In genomic region chr17:3472018-3472417, GRCm38 (mm10) we compare ENCODE assay signal across 31 mouse cellular contexts.
DNase-seq lines count a peak whose midpoint lies in the region; ATAC-seq lines count a peak whose summit lies in the region.
"Had no signal": no experiment of that assay in that cellular context is flagged by ENCODE, and none has a peak within 500 bp of the region (broad histone marks: within the 10 kb centered on the region; RNA-seq: fewer than 3 reads in every experiment).

No protein-coding gene starts in this region.

- no peak for ATAC-seq in forebrain, embryonic 13.5 days
- ATAC-seq: forebrain, embryonic 16.5 days; inflammation-experienced regulatory T-cells, adult 6 months; midbrain, embryonic 15.5 days; Patski had no signal

- H3K9ac ChIP-seq in forebrain, embryonic 13.5 days: no peak overlapping the region
- H3K9ac ChIP-seq: embryonic facial prominence, embryonic 13.5 days; heart, embryonic 13.5 days; hindbrain, embryonic 15.5 days; limb, embryonic 12.5 days; lung, embryonic 15.5 days; midbrain, embryonic 15.5 days; neural tube, embryonic 15.5 days had no signal

- H3K9me3 ChIP-seq in forebrain, embryonic 13.5 days (replicated peaks): no peaks in the 10 kb centered on the region
- H3K9me3 ChIP-seq: embryonic facial prominence, embryonic 13.5 days; forebrain, embryonic 10.5 days; heart, embryonic 13.5 days; hindbrain, embryonic 10.5 days; hindbrain, embryonic 15.5 days; limb, embryonic 12.5 days; lung, embryonic 15.5 days; midbrain, embryonic 10.5 days; midbrain, embryonic 15.5 days; neural tube, embryonic 15.5 days had no signal

- no peaks in the 10 kb centered on the region for H3K36me3 ChIP-seq in forebrain, embryonic 13.5 days (ENCODE audit: poor library complexity, severe bottlenecking)
- H3K36me3 ChIP-seq: forebrain, embryonic 10.5 days; heart, embryonic 13.5 days; hindbrain, embryonic 10.5 days; hindbrain, embryonic 15.5 days; lung, embryonic 15.5 days; midbrain, embryonic 10.5 days; midbrain, embryonic 15.5 days; neural tube, embryonic 15.5 days had no signal

- no peaks in the 10 kb centered on the region for H3K27me3 ChIP-seq in forebrain, embryonic 13.5 days
- H3K27me3 ChIP-seq: embryonic facial prominence, embryonic 13.5 days; heart, embryonic 13.5 days; hindbrain, embryonic 15.5 days; limb, embryonic 12.5 days; lung, embryonic 15.5 days; midbrain, embryonic 15.5 days; neural tube, embryonic 15.5 days; Patski had no signal

- H3K4me3 ChIP-seq in forebrain, embryonic 13.5 days: no peak overlapping the region
- H3K4me3 ChIP-seq: embryonic facial prominence, embryonic 13.5 days; forebrain, embryonic 10.5 days; heart, embryonic 13.5 days; hindbrain, embryonic 10.5 days; hindbrain, embryonic 15.5 days; limb, embryonic 12.5 days; lung, embryonic 15.5 days; midbrain, embryonic 10.5 days; midbrain, embryonic 15.5 days; neural tube, embryonic 15.5 days had no signal

- no peak overlapping the region for H3K27ac ChIP-seq in forebrain, embryonic 13.5 days
- H3K27ac ChIP-seq: embryonic facial prominence, embryonic 13.5 days; forebrain, embryonic 10.5 days; heart, embryonic 13.5 days; hindbrain, embryonic 10.5 days; hindbrain, embryonic 15.5 days; limb, embryonic 12.5 days; lung, embryonic 15.5 days; midbrain, embryonic 10.5 days; midbrain, embryonic 15.5 days; neural tube, embryonic 15.5 days had no signal

- H3K4me2 ChIP-seq in forebrain, embryonic 13.5 days: no peak overlapping the region
- H3K4me2 ChIP-seq: embryonic facial prominence, embryonic 13.5 days; heart, embryonic 13.5 days; hindbrain, embryonic 15.5 days; limb, embryonic 12.5 days; lung, embryonic 15.5 days; midbrain, embryonic 15.5 days; neural tube, embryonic 15.5 days had no signal

- WGBS in forebrain, embryonic 13.5 days: 81% methylated on average over 6 of the region's 6 CpGs

- intact Hi-C loops in left cerebral cortex, postnatal 36 days (cut with DNase I): no loop called here

- H3K4me1 ChIP-seq in forebrain, embryonic 13.5 days: no peaks in the 10 kb centered on the region
- H3K4me1 ChIP-seq: embryonic facial prominence, embryonic 13.5 days; forebrain, embryonic 10.5 days; heart, embryonic 13.5 days; hindbrain, embryonic 10.5 days; hindbrain, embryonic 15.5 days; limb, embryonic 12.5 days; lung, embryonic 15.5 days; midbrain, embryonic 15.5 days; neural tube, embryonic 15.5 days had no signal

- DNase-seq in layer of hippocampus, adult 18-20 months (ENCODE audit: low spot score in 2 of 2): peak; percentile 46 to 75
- no peak for DNase-seq in layer of hippocampus, adult 9-10 months (ENCODE audit: low spot score)
- DNase-seq in right cerebral cortex, adult 18-20 months: peak; percentile 57
- no peak for DNase-seq in right cerebral cortex, postnatal 14 days
- peak; percentile 28 to 45 for DNase-seq in layer of hippocampus, adult 8-10 months (ENCODE audit: low spot score in 2 of 2)
- peak; percentile 51 to 59 for DNase-seq in left cerebral cortex, postnatal 36 days (ENCODE audit: low spot score in 2 of 2)
- DNase-seq: adrenal gland, postnatal 14 days; cerebellum, adult 11-12 months; cerebellum, adult 9-11 months; embryo, embryonic 11 days; gastrocnemius, postnatal 10 days; heart, postnatal 14 days; kidney, adult 11 months; kidney, postnatal 14 days; retina, postnatal 1 day; spleen, adult 18-20 months; thymus, postnatal 4 days had no signal

Comparison
In these comparisons a context has a peak if more than half of its experiments do, and no peak if none do; other contexts are left out.
1. DNase-seq: peak in layer of hippocampus, adult 18-20 months (2 of 2), right cerebral cortex, adult 18-20 months (single experiment), layer of hippocampus, adult 8-10 months (2 of 2) and left cerebral cortex, postnatal 36 days (2 of 2); none in layer of hippocampus, adult 9-10 months (single experiment) and right cerebral cortex, postnatal 14 days (single experiment).